Mouse (Mus musculus) neural tube, embryonic 15.5 days (tissue): Measurements from ENCODE around the gene Mfap2. TPM values are rescaled to one million over a fixed set of nuclear protein-coding genes. Genes with fewer than 3 reads are reported as not detected.

Experiments
- ATAC-seq: fragments of 200-750 bp; cut with Nextera tagmentation; 2 replicates; pipeline ENCODE4 v1.8.0; 2017; ENCODE audit warnings: mild to moderate bottlenecking, moderate TSS enrichment, moderate library complexity; ENCODE audit not compliant: low FRiP score
- H3K27ac ChIP-seq: fragments of 300-500 bp; sonication (generic); replicated peaks from 2 replicates; pipeline ENCODE4 v1.5.1; 2015; ENCODE audit warnings: mild to moderate bottlenecking, inconsistent platforms
- H3K27me3 ChIP-seq: fragments of 300-500 bp; sonication (generic); replicated peaks from 2 replicates; pipeline ENCODE4 v1.6.1; 2015; ENCODE audit warnings: inconsistent platforms
- H3K36me3 ChIP-seq: fragments of 300-500 bp; sonication (generic); 2 replicates; pipeline ENCODE4 v1.6.1; 2015; ENCODE audit warnings: inconsistent platforms
- H3K4me1 ChIP-seq: fragments of 300-500 bp; sonication (generic); 2 replicates; pipeline ENCODE4 v1.6.1; 2015; ENCODE audit warnings: inconsistent platforms
- H3K4me2 ChIP-seq: fragments of 300-500 bp; sonication (generic); 2 replicates; pipeline ENCODE4 v1.6.1; 2015; ENCODE audit warnings: inconsistent platforms, mild to moderate bottlenecking, moderate library complexity
- H3K4me3 ChIP-seq: fragments of 300-500 bp; sonication (generic); replicated peaks from 2 replicates; pipeline ENCODE4 v1.5.1; 2015; ENCODE audit warnings: mild to moderate bottlenecking, inconsistent platforms
- H3K9ac ChIP-seq: fragments of 300-500 bp; sonication (generic); replicated peaks from 2 replicates; pipeline ENCODE4 v1.6.1; 2015; ENCODE audit warnings: mild to moderate bottlenecking, inconsistent platforms
- H3K9me3 ChIP-seq: fragments of 300-500 bp; sonication (generic); replicated peaks from 2 replicates; pipeline ENCODE4 v1.6.1; 2016; ENCODE audit warnings: inconsistent platforms
- WGBS: fragments of 180-500 bp; shearing (Covaris S2); methylation state at CpG from one replicate; pipeline ENCODE4 v1.1.7; 2015; ENCODE audit warnings: mixed read lengths; 5-methylcytosine and 5-hydroxymethylcytosine counted together
- polyA plus RNA-seq: library from polyadenylated mRNA; unstranded; fragments of >200 nt; fragmentation: Nextera tagmentation; extraction: Ambion mirVana; gene quantifications from 2 replicates; pipeline ENCODE4 v1.2.1, GENCODE M21; 2015

Gene Mfap2
- polyA plus RNA-seq, 1 experiment from 2014 or later, result 210 TPM

- Histone ChIP-seq H3K4me1 (peaks cover 35% of the 10 kb centered on the region), H3K9ac (no peak overlapping the region), H3K27ac (no peak overlapping the region), H3K4me2 (peak overlapping the region; percentile 80), H3K4me3 (no peak overlapping the region; the same call in 1 of the 2 replicates), H3K36me3 (peaks cover 24% of the 10 kb centered on the region), H3K9me3 (no peaks in the 10 kb centered on the region), H3K27me3 (no peaks in the 10 kb centered on the region)
- WGBS, result 76% methylated on average over 14 of the region's 14 CpGs
- no peak for ATAC-seq
Measured at GRCm38 (mm10) chr4:140989447-140989846, 20.8 kb upstream of the Mfap2 start.

- Histone ChIP-seq H3K27me3 (no peaks in the 10 kb centered on the region), H3K4me1 (peaks cover 30% of the 10 kb centered on the region), H3K27ac (no peak overlapping the region), H3K36me3 (peaks cover 51% of the 10 kb centered on the region), H3K4me3 (no peak overlapping the region), H3K4me2 (no peak overlapping the region), H3K9ac (no peak overlapping the region), H3K9me3 (no peaks in the 10 kb centered on the region)
- WGBS, result 80% methylated on average over 20 of the region's 20 CpGs
- ATAC-seq, result no peak
Measured at GRCm38 (mm10) chr4:140992215-140992614, 18.0 kb upstream of the Mfap2 start.

- H3K27ac ChIP-seq, result no peak overlapping the region
- H3K9me3 ChIP-seq, result no peaks in the 10 kb centered on the region
- H3K27me3 ChIP-seq, result no peaks in the 10 kb centered on the region
- H3K9ac ChIP-seq, result no peak overlapping the region
- no peak overlapping the region for H3K4me3 ChIP-seq
- no peak overlapping the region for H3K4me2 ChIP-seq
- no peak for ATAC-seq
- WGBS, result 92% methylated on average over 8 of the region's 8 CpGs
- peaks cover 65% of the 10 kb centered on the region for H3K36me3 ChIP-seq
- peaks cover 14% of the 10 kb centered on the region for H3K4me1 ChIP-seq
Measured at GRCm38 (mm10) chr4:140993846-140994245, 16.4 kb upstream of the Mfap2 start.

- Histone ChIP-seq H3K36me3 (peaks cover 84% of the 10 kb centered on the region), H3K4me2 (no peak overlapping the region), H3K4me1 (no peaks in the 10 kb centered on the region), H3K9ac (no peak overlapping the region), H3K9me3 (no peaks in the 10 kb centered on the region), H3K4me3 (no peak overlapping the region), H3K27me3 (no peaks in the 10 kb centered on the region), H3K27ac (no peak overlapping the region)
- 91% methylated on average over 8 of the region's 8 CpGs for WGBS
- ATAC-seq, result no peak
Measured at GRCm38 (mm10) chr4:140995811-140996210, 14.4 kb upstream of the Mfap2 start.

- no peak overlapping the region for H3K27ac ChIP-seq
- H3K4me2 ChIP-seq, result no peak overlapping the region
- no peak for ATAC-seq
- no peaks in the 10 kb centered on the region for H3K4me1 ChIP-seq
- peaks cover 94% of the 10 kb centered on the region for H3K36me3 ChIP-seq
- no peaks in the 10 kb centered on the region for H3K9me3 ChIP-seq
- no peak overlapping the region for H3K9ac ChIP-seq
- WGBS, result 98% methylated on average over 9 of the region's 9 CpGs
- no peak overlapping the region for H3K4me3 ChIP-seq
- no peaks in the 10 kb centered on the region for H3K27me3 ChIP-seq
Measured at GRCm38 (mm10) chr4:140996812-140997211, 13.4 kb upstream of the Mfap2 start.

- Histone ChIP-seq H3K9ac (no peak overlapping the region), H3K27ac (no peak overlapping the region), H3K4me3 (no peak overlapping the region), H3K4me2 (no peak overlapping the region), H3K36me3 (peaks cover 72% of the 10 kb centered on the region), H3K9me3 (no peaks in the 10 kb centered on the region), H3K4me1 (peaks cover 7% of the 10 kb centered on the region; the same call in 1 of the 2 replicates), H3K27me3 (no peaks in the 10 kb centered on the region)
- no peak for ATAC-seq
- 82% methylated on average over 13 of the region's 13 CpGs for WGBS
Measured at GRCm38 (mm10) chr4:141005983-141006382, 4.2 kb upstream of the Mfap2 start.

- 83% methylated on average over 8 of the region's 8 CpGs for WGBS
- Histone ChIP-seq H3K4me3 (no peak overlapping the region), H3K27ac (no peak overlapping the region), H3K4me1 (peaks cover 27% of the 10 kb centered on the region), H3K4me2 (no peak overlapping the region), H3K36me3 (peaks cover 55% of the 10 kb centered on the region), H3K27me3 (no peaks in the 10 kb centered on the region), H3K9ac (no peak overlapping the region), H3K9me3 (no peaks in the 10 kb centered on the region)
- ATAC-seq, result no peak
Measured at GRCm38 (mm10) chr4:141008028-141008427, 2.2 kb upstream of the Mfap2 start.

- H3K9ac ChIP-seq, result peak overlapping the region; percentile 77
- ATAC-seq, result peak; percentile 85
- H3K27me3 ChIP-seq, result no peaks in the 10 kb centered on the region
- H3K9me3 ChIP-seq, result no peaks in the 10 kb centered on the region
- WGBS, result under 1% methylated on average over 26 of the region's 26 CpGs
- H3K36me3 ChIP-seq, result peaks cover 51% of the 10 kb centered on the region
- peak overlapping the region; percentile 84 for H3K4me2 ChIP-seq
- H3K4me1 ChIP-seq, result peaks cover 37% of the 10 kb centered on the region
- peak overlapping the region; percentile 55 for H3K4me3 ChIP-seq
- H3K27ac ChIP-seq, result peak overlapping the region; percentile 68
Measured at GRCm38 (mm10) chr4:141010526-141010925, 308 bp downstream of the Mfap2 start.

GRCm38 (mm10) chr4:141010941-141011429, 767 bp downstream of the Mfap2 start:
- H3K36me3 ChIP-seq, result peaks cover 51% of the 10 kb centered on the region

GRCm38 (mm10) chr4:141011556-141012328, 1.5 kb downstream of the Mfap2 start:
- Histone ChIP-seq H3K36me3 (peaks cover 48% of the 10 kb centered on the region), H3K4me3 (peak overlapping the region; percentile 55), H3K9me3 (no peaks in the 10 kb centered on the region), H3K27ac (peak overlapping the region; percentile 68), H3K4me2 (peak overlapping the region; percentile 84), H3K9ac (peak overlapping the region; percentile 77), H3K4me1 (peaks cover 37% of the 10 kb centered on the region), H3K27me3 (no peaks in the 10 kb centered on the region)
- 43% methylated on average over 14 of the region's 14 CpGs for whole genome bisulfite sequencing
- ATAC-seq, result no peak

More at GRCm38 (mm10) chr4:141010941-141011429, 767 bp downstream of the Mfap2 start:
- Histone ChIP-seq H3K9ac (peak overlapping the region; percentile 77), H3K4me2 (peak overlapping the region; percentile 84), H3K27ac (peak overlapping the region; percentile 68), H3K9me3 (no peaks in the 10 kb centered on the region), H3K4me1 (peaks cover 37% of the 10 kb centered on the region), H3K27me3 (no peaks in the 10 kb centered on the region), H3K4me3 (peak overlapping the region; percentile 55)
- peak; percentile 36 for ATAC-seq
- under 1% methylated on average over 17 of the region's 17 CpGs for WGBS

GRCm38 (mm10) chr4:141012558-141012957, 2.3 kb downstream of the Mfap2 start:
- Histone ChIP-seq H3K36me3 (peaks cover 43% of the 10 kb centered on the region), H3K4me2 (peak overlapping the region; percentile 84), H3K4me3 (no peak overlapping the region), H3K9ac (peak overlapping the region; percentile 77; the same call in 1 of the 2 replicates), H3K9me3 (no peaks in the 10 kb centered on the region), H3K4me1 (peaks cover 37% of the 10 kb centered on the region), H3K27ac (peak overlapping the region; percentile 68; the same call in 1 of the 2 replicates), H3K27me3 (no peaks in the 10 kb centered on the region)
- WGBS, result 56% methylated on average over 10 of the region's 10 CpGs
- ATAC-seq, result no peak

GRCm38 (mm10) chr4:141014114-141014513, 3.9 kb downstream of the Mfap2 start:
- no peak overlapping the region for H3K27ac ChIP-seq
- ATAC-seq, result no peak
- H3K4me1 ChIP-seq, result peaks cover 42% of the 10 kb centered on the region
- peaks cover 33% of the 10 kb centered on the region for H3K36me3 ChIP-seq
- H3K27me3 ChIP-seq, result no peaks in the 10 kb centered on the region
- no peak overlapping the region for H3K4me3 ChIP-seq
- no peak overlapping the region for H3K4me2 ChIP-seq
- 80% methylated on average over 8 of the region's 8 CpGs for WGBS
- no peak overlapping the region for H3K9ac ChIP-seq
- H3K9me3 ChIP-seq, result no peaks in the 10 kb centered on the region
